Mouse (Mus musculus) cerebellum, adult 9-11 months (tissue): Measurements from ENCODE around the gene BC080695.
"Not testable (repeated sequence)": the region's sequence is repeated elsewhere in the genome, so short reads cannot be mapped to it uniquely, and the experiment has no call there.

Source experiments
- DNase-seq: peaks from one replicate; pipeline ENCODE4 v3.0.0; 2022

The BC080695 gene

GRCm38 (mm10) chr4:143551400-143551799 lies at the start of gene BC080695, which contains the start of gene Gm13057:
TSS of gene BC080695 (plus strand) at chr4:143551700.
TSS of gene Gm13057 (plus strand) at chr4:143551709.
- DNase-seq = not testable (repeated sequence)

- DNase-seq = no peak
These were observed 40.5 kb upstream of the BC080695 start, which contains the start of gene Gm13043 for GRCm38 (mm10) chr4:143511043-143511442. TSS of gene Gm13043 (plus strand) at chr4:143511343.

- DNase-seq = not testable (repeated sequence)
These were observed 15.8 kb upstream of the BC080695 start, which contains the start of gene Gm13040 for GRCm38 (mm10) chr4:143535654-143536053. TSS of gene Gm13040 (plus strand) at chr4:143535954.

GRCm38 (mm10) chr4:143611927-143612326 lies 60.4 kb downstream of the BC080695 start:
- DNase-seq = not testable (repeated sequence)

GRCm38 (mm10) chr4:143614703-143615102 lies 63.2 kb downstream of the BC080695 start, which contains the start of gene Gm13083:
TSS of gene Gm13083 (plus strand) at chr4:143615003.
- DNase-seq = not testable (repeated sequence)

- not testable (repeated sequence) for DNase-seq
These were observed 66.6 kb downstream of the BC080695 start for GRCm38 (mm10) chr4:143618101-143618500.
